Mouse (Mus musculus): ENCODE results near the gene Hmgb4.

The Hmgb4 gene

DNA sequence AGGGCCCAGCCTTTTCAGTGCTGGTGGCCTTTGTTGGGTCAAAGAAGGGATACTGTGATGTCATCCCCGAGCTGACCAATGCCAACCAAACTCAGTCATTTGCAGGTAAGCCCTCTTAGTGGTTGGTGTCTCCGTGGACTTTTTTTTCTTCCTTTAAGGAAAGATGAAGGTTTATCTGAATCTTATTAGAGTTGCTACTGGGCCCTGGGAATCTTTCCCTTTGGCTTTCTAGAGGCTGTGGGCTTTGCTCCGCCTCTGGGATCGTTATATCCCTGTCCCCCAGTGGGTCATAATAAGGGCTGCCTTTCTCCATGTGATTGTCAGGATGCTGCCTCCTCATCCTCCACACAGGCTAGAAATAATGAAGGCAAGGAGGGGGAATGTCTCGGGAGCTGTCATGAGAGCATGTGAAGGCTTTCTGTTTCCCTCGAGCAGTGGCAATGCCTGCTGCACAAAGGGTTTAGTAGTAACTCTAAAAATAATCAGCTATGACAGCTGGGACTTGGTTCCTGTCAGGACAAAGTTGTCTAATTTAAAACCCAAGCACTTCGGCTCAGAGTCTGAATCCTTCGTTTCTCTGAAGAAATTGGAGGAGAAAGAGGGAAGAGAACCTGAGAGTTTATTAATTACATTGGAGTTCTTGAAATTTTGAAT is at the start of gene Hmgb4:
TSS of gene Hmgb4 (minus strand) at position 51 of the 654 bp plus-strand sequence.
- no peak for DNase-seq (ENCODE audit: low read depth, low spot score)

- DNase-seq (ENCODE audit: low read depth, low spot score): no peak
Measured at GRCm38 (mm10) chr4:128306011-128306410, 45.3 kb upstream of the Hmgb4 start.

GRCm38 (mm10) chr4:128304049-128304448 is 43.3 kb upstream of the Hmgb4 start:
- DNase-seq (ENCODE audit: low read depth, low spot score): no peak

- DNase-seq (ENCODE audit: low read depth, low spot score): no peak
Measured at GRCm38 (mm10) chr4:128288095-128288494, 27.3 kb upstream of the Hmgb4 start.

DNA sequence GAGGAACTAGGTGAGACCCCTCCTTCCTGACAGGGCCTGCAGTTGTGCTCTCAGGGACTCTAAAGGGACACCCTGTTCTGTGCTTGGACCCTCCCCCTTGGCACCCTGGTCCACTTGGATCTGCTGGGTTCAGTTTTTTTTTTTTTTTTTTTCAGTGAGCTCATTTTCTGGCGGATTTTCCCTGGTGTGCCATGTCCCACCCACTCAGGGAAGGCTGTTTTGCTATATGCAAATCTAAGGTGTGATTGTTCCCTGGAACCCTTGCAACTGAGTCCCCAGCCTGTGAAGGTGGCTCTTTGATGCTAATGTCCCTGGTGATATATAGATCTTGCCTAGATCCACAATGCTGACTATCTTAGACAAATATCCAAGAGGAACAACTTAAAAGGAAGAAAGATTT is 24.3 kb upstream of the Hmgb4 start:
- no peak for DNase-seq (ENCODE audit: low read depth, low spot score)

GRCm38 (mm10) chr4:128275586-128275985 is 14.8 kb upstream of the Hmgb4 start:
- no peak for DNase-seq (ENCODE audit: low read depth, low spot score)

GRCm38 (mm10) chr4:128275116-128275515 is 14.4 kb upstream of the Hmgb4 start:
- no peak for DNase-seq (ENCODE audit: low read depth, low spot score)

DNA sequence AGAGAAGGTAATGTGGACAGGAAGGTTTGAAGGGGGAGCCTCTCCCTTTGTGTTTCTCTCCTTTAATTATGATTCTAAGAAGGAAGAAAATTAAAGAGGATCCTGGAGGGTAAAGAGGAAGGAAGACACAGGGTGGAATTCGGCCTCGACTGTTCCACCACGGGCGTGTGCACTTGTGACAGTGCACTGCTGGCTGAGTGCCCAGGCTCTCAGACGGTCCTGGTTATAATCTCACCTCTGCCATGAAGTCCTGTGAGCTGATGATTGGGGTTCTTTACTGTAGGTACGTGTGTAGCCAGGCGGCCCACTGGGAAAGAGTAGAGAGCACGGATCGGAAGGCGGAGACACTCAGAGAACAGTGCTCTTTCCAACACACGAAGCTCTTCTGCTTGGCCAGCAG is 12.4 kb upstream of the Hmgb4 start:
- no peak for DNase-seq (ENCODE audit: low read depth, low spot score)

DNA sequence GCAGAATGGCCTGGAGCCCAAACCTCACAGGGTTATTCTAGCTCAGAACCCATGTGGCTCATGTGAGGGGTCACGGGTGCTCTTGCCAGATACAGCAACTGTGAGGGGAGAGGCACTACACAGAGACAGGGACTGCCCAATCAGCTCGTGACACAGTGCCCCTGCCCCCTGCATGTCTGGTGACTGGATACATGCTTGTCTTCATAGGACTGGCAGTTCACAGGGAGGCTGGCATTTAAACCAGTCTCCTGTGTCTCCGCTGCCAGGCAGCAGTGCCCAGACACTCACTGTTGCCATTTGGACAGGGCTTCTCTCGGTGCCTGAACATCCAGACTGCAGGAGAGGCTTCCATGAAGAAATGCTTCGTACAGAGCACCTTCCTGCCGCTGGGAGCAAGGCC is 11.7 kb upstream of the Hmgb4 start:
- DNase-seq (ENCODE audit: low read depth, low spot score): no peak

DNA sequence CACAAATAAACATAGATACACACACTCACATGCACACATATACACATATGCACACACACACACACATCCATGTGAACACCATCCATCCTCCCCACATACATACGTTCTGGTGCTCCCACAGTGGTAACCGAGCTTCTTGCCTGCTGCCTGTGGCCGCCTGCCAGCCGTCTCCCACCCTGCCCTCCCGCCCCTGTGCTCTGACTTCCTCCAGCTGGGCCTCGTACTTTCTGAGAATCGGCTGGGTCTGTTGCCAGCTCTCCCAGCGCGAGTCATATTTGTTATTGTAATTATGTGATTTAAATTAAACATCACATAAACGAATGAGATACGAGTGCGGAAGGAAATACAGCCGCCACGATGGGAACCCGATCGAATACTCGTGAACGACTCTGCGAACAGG is 10.2 kb upstream of the Hmgb4 start:
- DNase-seq (ENCODE audit: low read depth, low spot score): no peak

- no peak for DNase-seq (ENCODE audit: low read depth, low spot score)
Measured at GRCm38 (mm10) chr4:128270177-128270576, 9.4 kb upstream of the Hmgb4 start.

- no peak for DNase-seq (ENCODE audit: low read depth, low spot score)
Measured at GRCm38 (mm10) chr4:128269261-128269875, 8.6 kb upstream of the Hmgb4 start.

DNA sequence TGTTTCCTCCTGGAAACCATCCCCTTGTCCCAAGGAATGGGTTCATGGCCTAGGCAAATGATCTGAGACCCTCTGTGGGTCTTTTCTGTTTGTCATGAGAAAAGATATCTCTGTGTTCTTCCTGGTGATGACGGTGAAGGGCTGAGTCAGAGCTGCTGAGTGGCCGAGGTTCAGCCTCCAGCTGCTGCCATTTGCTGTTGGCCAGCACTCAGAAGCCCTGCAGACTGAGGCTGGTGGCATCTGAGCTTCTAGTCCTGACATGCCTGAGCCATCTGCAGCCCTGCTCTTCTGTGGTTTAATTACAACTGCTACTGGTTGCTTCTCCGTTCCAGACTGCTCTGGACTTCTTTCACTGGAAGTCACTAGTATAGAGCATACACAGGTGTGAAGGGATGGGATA is 4.6 kb upstream of the Hmgb4 start:
- no peak for DNase-seq (ENCODE audit: low read depth, low spot score)

- no peak for DNase-seq (ENCODE audit: low read depth, low spot score)
Measured at GRCm38 (mm10) chr4:128264491-128264890, 3.7 kb upstream of the Hmgb4 start.

DNA sequence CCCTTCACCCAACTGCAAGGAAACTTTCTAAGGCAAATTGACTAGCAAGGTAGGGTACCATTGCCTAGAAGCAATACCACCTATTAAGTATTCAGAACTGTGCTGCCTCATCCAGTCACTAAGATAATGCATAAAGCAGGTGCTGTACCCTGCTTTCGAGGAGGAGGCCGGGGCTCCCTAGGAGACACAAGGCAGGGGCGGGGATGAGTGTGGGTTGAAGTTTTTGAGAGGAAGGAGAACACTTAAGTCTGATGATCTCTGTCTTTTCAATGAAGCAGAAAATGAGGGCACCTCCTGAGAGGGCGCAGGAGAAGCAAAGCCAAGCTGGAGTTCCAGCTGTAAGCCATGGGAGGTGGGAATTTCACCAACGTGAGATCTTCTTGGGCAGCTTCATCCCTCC is 1.5 kb downstream of the Hmgb4 start:
- no peak for DNase-seq (ENCODE audit: low read depth, low spot score)

DNA sequence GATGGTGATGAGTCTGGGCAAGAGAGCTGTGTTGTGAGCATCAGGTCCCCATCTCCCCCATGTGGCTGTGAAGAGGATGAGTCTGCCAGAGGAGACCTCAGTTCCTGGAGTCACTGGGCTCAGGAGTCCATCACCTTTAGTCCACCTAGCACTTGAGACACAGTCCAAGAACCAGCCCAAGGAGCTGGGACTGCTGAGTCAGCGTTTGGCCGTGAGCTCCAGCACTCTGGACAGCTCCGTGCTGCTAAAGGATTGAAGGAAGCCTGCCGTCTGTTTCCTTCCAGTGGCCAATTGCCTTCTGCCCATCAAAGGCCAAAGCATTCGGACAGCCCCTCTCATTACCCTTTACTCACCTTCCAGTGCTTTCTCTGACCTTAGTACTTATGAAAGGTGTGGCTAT is 12.1 kb downstream of the Hmgb4 start:
- no peak for DNase-seq (ENCODE audit: low read depth, low spot score)

DNA sequence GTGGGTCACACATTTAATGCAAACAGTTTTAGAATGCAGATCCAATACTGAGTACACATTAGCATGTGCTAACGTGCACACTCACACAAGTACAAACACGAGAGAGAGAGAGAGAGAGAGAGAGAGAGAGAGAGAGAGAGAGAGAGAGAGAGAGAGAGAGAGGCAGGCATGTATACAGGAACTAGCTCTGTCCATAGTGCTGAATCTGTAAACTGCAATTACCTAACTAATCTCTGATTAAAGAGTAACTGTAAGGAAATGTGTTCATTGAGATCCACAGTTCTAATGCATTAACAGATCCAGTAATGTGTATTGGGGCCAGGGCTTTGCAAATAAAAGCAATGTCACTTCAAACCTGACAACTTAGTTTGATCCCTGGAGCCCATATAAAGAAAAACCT is 15.6 kb downstream of the Hmgb4 start:
- DNase-seq (ENCODE audit: low read depth, low spot score): no peak

DNA sequence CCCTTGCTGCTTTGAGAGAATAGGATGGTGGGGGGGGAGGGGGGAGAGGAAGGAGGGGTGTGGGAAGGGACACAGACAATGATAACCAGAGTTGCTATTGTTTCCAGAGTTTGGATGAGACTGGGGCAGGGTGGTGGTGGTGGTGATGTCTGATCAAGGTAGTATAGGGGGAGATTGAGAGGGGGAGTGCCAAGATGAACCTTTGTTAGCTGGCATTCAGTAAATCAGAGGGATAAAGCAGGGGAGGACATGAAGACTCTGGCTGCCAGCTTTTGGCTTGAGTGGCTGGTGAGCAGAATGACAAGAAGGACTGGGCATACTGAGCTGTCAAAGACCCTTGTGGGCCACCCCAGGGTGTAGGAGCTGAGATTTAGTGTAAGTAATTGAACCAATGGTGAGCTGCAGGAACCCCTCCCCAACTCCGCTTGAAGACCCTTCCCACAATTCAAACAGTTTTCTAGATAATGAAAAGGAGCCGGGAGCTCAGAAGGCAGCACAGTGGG is 18.9 kb downstream of the Hmgb4 start:
- DNase-seq (ENCODE audit: low read depth, low spot score): no peak

GRCm38 (mm10) chr4:128241075-128241853 is 19.5 kb downstream of the Hmgb4 start:
- DNase-seq (ENCODE audit: low read depth, low spot score): no peak

GRCm38 (mm10) chr4:128239113-128239512 is 21.6 kb downstream of the Hmgb4 start:
- DNase-seq (ENCODE audit: low read depth, low spot score): no peak

DNA sequence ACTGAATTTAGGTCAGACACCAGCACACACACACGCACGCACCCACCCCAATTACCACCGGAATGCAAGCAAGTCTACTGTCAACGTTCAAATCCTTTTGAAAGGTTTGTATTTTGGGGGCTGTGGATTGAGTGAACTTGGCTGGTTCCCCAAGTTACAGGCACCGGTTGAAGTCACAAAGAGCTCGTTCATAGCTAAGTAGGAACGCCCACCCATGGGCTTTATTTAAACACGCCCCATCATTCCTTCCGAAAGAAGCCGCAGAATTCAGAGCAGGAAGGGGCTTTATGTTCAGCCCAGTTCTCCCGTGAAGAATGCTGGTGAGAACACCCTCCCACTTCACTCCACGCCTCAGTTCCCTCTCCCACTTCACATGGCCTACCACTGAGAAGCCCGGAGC is 27.3 kb downstream of the Hmgb4 start:
- DNase-seq (ENCODE audit: low read depth, low spot score): no peak

- no peak for DNase-seq (ENCODE audit: low read depth, low spot score)
Measured at GRCm38 (mm10) chr4:128227377-128228316, 33.1 kb downstream of the Hmgb4 start.

Measured in WW6 (cell line).